Mouse (Mus musculus) liver, embryonic 14.5 days (tissue): ENCODE measurements around the gene Mlec. TPM values are rescaled to one million over a fixed set of nuclear protein-coding genes. Genes with fewer than 3 reads are reported as not detected.
"Not testable (repeated sequence)": the region's sequence is repeated elsewhere in the genome, so short reads cannot be mapped to it uniquely, and the experiment has no call there.

Experiments
- ATAC-seq: fragments of 200-750 bp; cut with Nextera tagmentation; 2 replicates; pipeline ENCODE4 v1.8.0; 2017; ENCODE audit warnings: moderate number of reproducible peaks, mild to moderate bottlenecking, moderate library complexity; ENCODE audit not compliant: insufficient read depth
- DNase-seq, 3 experiments: peaks; one replicate each; pipeline ENCODE4 v3.0.0-alpha.2; 2012 to 2013; ENCODE audit warnings: low read depth in 3 of 3, low spot score in 3 of 3
- H3K27ac ChIP-seq: fragments of 300-500 bp; sonication (generic); 2 replicates; pipeline ENCODE4 v1.5.1; 2014; ENCODE audit warnings: moderate library complexity, mild to moderate bottlenecking, control low read depth, inconsistent platforms
- H3K27me3 ChIP-seq: fragments of 300-500 bp; sonication (generic); 2 replicates; pipeline ENCODE4 v1.6.1; 2014; ENCODE audit warnings: mild to moderate bottlenecking, low read length, moderate library complexity; ENCODE audit not compliant: control insufficient read depth, insufficient read depth
- H3K36me3 ChIP-seq: fragments of 300-500 bp; sonication (generic); replicated peaks from 2 replicates; pipeline ENCODE4 v1.6.1; 2014; ENCODE audit warnings: low read depth; ENCODE audit not compliant: control insufficient read depth, insufficient read depth
- H3K4me1 ChIP-seq, 2 experiments: fragments of 200-500 bp in 1 of 2; fragments of 300-500 bp in 1 of 2; sonication (generic) in 1 of 2; replicated peaks; 2 replicates each; pipeline ENCODE4 v1.6.1; 2012 to 2014; ENCODE audit warnings: antibody characterized with exemption in 1 of 2, inconsistent platforms in 1 of 2, low read length in 1 of 2; ENCODE audit not compliant: control insufficient read depth in 2 of 2, insufficient read depth in 2 of 2
- H3K4me2 ChIP-seq: fragments of 300-500 bp; sonication (generic); 2 replicates; pipeline ENCODE4 v1.6.1; 2014; ENCODE audit warnings: low read depth, mild to moderate bottlenecking, control low read depth, moderate library complexity
- H3K4me3 ChIP-seq, 2 experiments: fragments of 200-500 bp in 1 of 2; fragments of 300-500 bp in 1 of 2; sonication (generic) in 1 of 2; 2 replicates each; pipeline ENCODE4 v1.5.1; 2012 to 2014; ENCODE audit warnings: low read depth in 2 of 2, low read length in 2 of 2, mild to moderate bottlenecking in 2 of 2, control low read depth in 1 of 2, inconsistent platforms in 1 of 2, moderate library complexity in 1 of 2; ENCODE audit not compliant: insufficient read depth in 1 of 2
- H3K9ac ChIP-seq: fragments of 300-500 bp; sonication (generic); replicated peaks from 2 replicates; pipeline ENCODE4 v1.6.1; 2014; ENCODE audit warnings: mild to moderate bottlenecking, control low read depth, moderate library complexity
- H3K9me3 ChIP-seq: fragments of 300-500 bp; sonication (generic); 2 replicates; pipeline ENCODE4 v1.6.1; 2016; ENCODE audit warnings: low read length, mixed read lengths; ENCODE audit not compliant: control insufficient read depth
- CTCF ChIP-seq: IDR thresholded peaks from 2 replicates; pipeline ENCODE4 v1.5.1; 2016; ENCODE audit warnings: antibody characterized with exemption, low read depth, control low read depth
- EP300 ChIP-seq: IDR thresholded peaks from 2 replicates; pipeline ENCODE4 v1.6.1; 2016; ENCODE audit warnings: antibody characterized with exemption, low read depth
- WGBS: fragments of 180-500 bp; shearing (Covaris S2); extraction: QIAGEN DNeasy Blood & Tissue Kit; methylation state at CpG from one replicate; pipeline ENCODE4 v1.1.7; 2014; ENCODE audit not compliant: insufficient replicate concordance; 5-methylcytosine and 5-hydroxymethylcytosine counted together
- polyA plus RNA-seq, 2 experiments: library from polyadenylated mRNA; depleted of rRNA in 1 of 2; stranded (reverse) in 1 of 2; unstranded in 1 of 2; fragments of >200 nt; fragmentation: Nextera tagmentation in 1 of 2; extraction: Ambion mirVana in 1 of 2; gene quantifications; 2 replicates each; pipeline versions ENCODE4 v1.2.1 to v1.2.3; 2012 to 2014

Mlec gene
- polyA plus RNA-seq, 2 experiments = 13.9 to 34.1 TPM

DNA sequence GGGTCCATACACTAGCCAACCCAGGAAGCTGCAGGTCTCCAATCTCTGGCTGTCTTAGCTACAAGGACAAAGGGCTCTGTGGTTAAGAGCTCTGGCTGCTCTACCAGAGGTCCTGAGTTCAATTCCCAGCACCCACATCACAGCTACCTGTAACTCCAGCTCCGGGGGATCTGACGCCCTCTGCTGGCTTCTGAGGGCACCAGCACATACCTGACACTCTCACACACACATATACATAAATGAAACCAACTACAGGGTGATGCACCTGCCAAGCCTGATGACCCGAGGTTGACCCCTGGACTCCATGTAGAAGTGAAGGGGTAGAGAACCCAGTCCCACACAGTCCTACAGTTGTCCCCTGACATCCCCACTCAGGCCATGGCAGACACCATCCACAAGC, 41.6 kb downstream of the Mlec start:
- TF ChIP-seq EP300 (no peak), CTCF (peak; percentile 43; the same call in 1 of the 2 replicates)
- H3K9ac ChIP-seq = no peak overlapping the region
- H3K4me3 ChIP-seq = no peak overlapping the region
- H3K27me3 ChIP-seq = no peaks in the 10 kb centered on the region
- DNase-seq = no peak
- 74% methylated on average over 3 of the region's 3 CpGs for WGBS
- no peaks in the 10 kb centered on the region for H3K36me3 ChIP-seq
- H3K4me2 ChIP-seq = no peak overlapping the region
- H3K9me3 ChIP-seq = no peaks in the 10 kb centered on the region
- no peak for ATAC-seq
- no peak overlapping the region for H3K27ac ChIP-seq
- peaks cover 0 to 6% of the 10 kb centered on the region in 2 experiments; a peak in 3 of 4 replicates for H3K4me1 ChIP-seq

- Histone ChIP-seq H3K4me1 (peaks cover 0 to 5% of the 10 kb centered on the region in 2 experiments; a peak in 3 of 4 replicates), H3K27ac (no peak overlapping the region), H3K9ac (no peak overlapping the region), H3K36me3 (no peaks in the 10 kb centered on the region), H3K4me3 (no peak overlapping the region), H3K27me3 (no peaks in the 10 kb centered on the region), H3K4me2 (no peak overlapping the region), H3K9me3 (no peaks in the 10 kb centered on the region)
- no peak for TF ChIP-seq EP300
- no peak for TF ChIP-seq CTCF
- ATAC-seq (no peak), DNase-seq (no peak)
- 79% methylated on average over 8 of the region's 8 CpGs for WGBS
These were observed 43.5 kb downstream of the Mlec start for GRCm38 (mm10) chr5:115114501-115114900.

DNA sequence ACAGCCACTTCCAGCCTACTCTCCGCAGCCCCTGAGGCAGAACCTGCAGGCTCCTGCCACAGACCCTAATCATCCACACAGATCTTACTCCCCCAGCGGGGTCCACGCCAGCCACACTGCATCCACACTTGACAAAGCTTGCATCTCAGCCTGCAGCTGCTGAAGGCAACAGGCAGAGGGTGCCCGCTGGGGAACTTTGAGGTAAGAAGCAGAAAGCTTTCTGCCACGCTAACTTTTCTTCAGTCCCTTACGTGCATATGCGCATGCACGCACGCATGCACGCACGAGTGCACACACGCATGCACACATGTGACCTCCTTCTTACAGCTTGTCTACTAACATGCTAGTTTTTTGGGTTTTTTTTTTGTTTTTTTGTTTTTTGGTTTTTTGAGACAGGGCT, 44.7 kb downstream of the Mlec start:
- 84% methylated on average over 12 of the region's 12 CpGs for WGBS
- DNase-seq = no peak
- H3K27ac ChIP-seq = no peak overlapping the region
- H3K27me3 ChIP-seq = no peaks in the 10 kb centered on the region
- H3K9me3 ChIP-seq = no peaks in the 10 kb centered on the region
- H3K36me3 ChIP-seq = no peaks in the 10 kb centered on the region
- ATAC-seq = no peak
- no peak overlapping the region for H3K9ac ChIP-seq
- TF ChIP-seq CTCF = no peak
- no peak for TF ChIP-seq EP300
- H3K4me2 ChIP-seq = no peak overlapping the region
- 0 out of 4 replicates have a peak, but pooled peaks cover 0 to under 1% of the 10 kb centered on the region in 2 experiments for H3K4me1 ChIP-seq
- H3K4me3 ChIP-seq = no peak overlapping the region

GRCm38 (mm10) chr5:115111156-115111555, 46.8 kb downstream of the Mlec start:
- Histone ChIP-seq H3K4me3 (no peak overlapping the region), H3K36me3 (no peaks in the 10 kb centered on the region), H3K27me3 (no peaks in the 10 kb centered on the region), H3K9me3 (no peaks in the 10 kb centered on the region), H3K27ac (no peak overlapping the region), H3K4me2 (no peak overlapping the region), H3K4me1 (no peaks in the 10 kb centered on the region), H3K9ac (no peak overlapping the region)
- WGBS = 85% methylated on average over 8 of the region's 8 CpGs
- TF ChIP-seq EP300 (no peak), CTCF (no peak)
- DNase-seq (no peak), ATAC-seq (no peak)

DNA sequence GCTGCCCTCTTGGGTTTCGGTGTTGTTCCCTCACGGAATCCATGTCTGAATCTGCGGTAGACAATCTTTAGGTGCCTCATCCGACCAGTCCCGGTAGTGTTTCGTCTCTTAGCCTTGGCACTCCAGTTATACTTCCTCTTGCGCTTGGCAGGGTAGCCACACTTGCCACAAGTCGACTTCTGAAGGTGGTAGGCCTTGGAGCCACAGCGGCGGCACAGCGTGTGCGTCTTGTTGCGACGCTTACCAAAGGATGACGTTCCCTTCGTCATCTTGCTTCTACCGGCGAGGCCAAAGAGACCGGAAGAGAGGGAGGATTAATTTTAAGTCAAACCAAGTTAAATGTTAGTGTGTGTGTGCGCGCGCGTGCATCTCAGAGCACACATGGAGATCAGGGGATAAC, 54.7 kb downstream of the Mlec start:
- not testable (repeated sequence) for H3K36me3 ChIP-seq, H3K9ac ChIP-seq, H3K27ac ChIP-seq, H3K4me2 ChIP-seq, H3K9me3 ChIP-seq, DNase-seq, ATAC-seq, H3K27me3 ChIP-seq, H3K4me3 ChIP-seq, H3K4me1 ChIP-seq
- WGBS = 90% methylated on average over 23 of the region's 23 CpGs
